Mouse (Mus musculus): ENCODE measurements at regions not wholly inside any gene's neighbourhood (a gene's known extent, or its start where the extent isn't known, plus 50 kb on each side); places are given as distances from the start of the nearest gene placed in this dataset.

GRCm38 (mm10) chr15:68014605-68015305, 1514.0 kb upstream of the Lrrc6 start:
- ATAC-seq = no peak
- Histone ChIP-seq H3K4me2 (no peak overlapping the region), H3K9me3 (replicated peaks) (no peaks in the 10 kb centered on the region), H3K27me3 (replicated peaks) (no peaks in the 10 kb centered on the region), H3K27ac (no peak overlapping the region), H3K9ac (no peak overlapping the region), H3K36me3 (no peaks in the 10 kb centered on the region), H3K4me3 (no peak overlapping the region), H3K4me1 (no peaks in the 10 kb centered on the region)
- 49% methylated on average over 2 of the region's 2 CpGs for WGBS (ENCODE audit: insufficient replicate concordance)

- Histone ChIP-seq H3K4me2 (no peak overlapping the region), H3K9ac (no peak overlapping the region), H3K9me3 (replicated peaks) (no peaks in the 10 kb centered on the region), H3K27ac (no peak overlapping the region), H3K27me3 (replicated peaks) (no peaks in the 10 kb centered on the region), H3K4me1 (no peaks in the 10 kb centered on the region), H3K36me3 (no peaks in the 10 kb centered on the region), H3K4me3 (no peak overlapping the region)
- ATAC-seq = no peak
- 45% methylated on average over 1 of the region's 1 CpGs for WGBS (ENCODE audit: insufficient replicate concordance)
Observed at GRCm38 (mm10) chr15:68011162-68011561, 1510.5 kb upstream of the Lrrc6 start.

GRCm38 (mm10) chr15:68010189-68010588, 1509.5 kb upstream of the Lrrc6 start:
- Histone ChIP-seq H3K4me2 (no peak overlapping the region), H3K4me3 (no peak overlapping the region), H3K9ac (no peak overlapping the region), H3K36me3 (no peaks in the 10 kb centered on the region), H3K4me1 (no peaks in the 10 kb centered on the region), H3K27ac (no peak overlapping the region), H3K9me3 (replicated peaks) (no peaks in the 10 kb centered on the region), H3K27me3 (replicated peaks) (no peaks in the 10 kb centered on the region)
- WGBS (ENCODE audit: insufficient replicate concordance) = 44% methylated on average over 1 of the region's 1 CpGs
- no peak for ATAC-seq

- H3K36me3 ChIP-seq = no peaks in the 10 kb centered on the region
- no peaks in the 10 kb centered on the region for H3K27me3 ChIP-seq (replicated peaks)
- H3K4me2 ChIP-seq = no peak overlapping the region
- H3K4me3 ChIP-seq = no peak overlapping the region
- H3K4me1 ChIP-seq = no peaks in the 10 kb centered on the region
- H3K27ac ChIP-seq = no peak overlapping the region
- 50% methylated on average over 5 of the region's 5 CpGs for WGBS (ENCODE audit: insufficient replicate concordance)
- ATAC-seq = no peak
- H3K9ac ChIP-seq = no peak overlapping the region
- H3K9me3 ChIP-seq (replicated peaks) = no peaks in the 10 kb centered on the region
Observed at GRCm38 (mm10) chr15:68004798-68005197, 1504.1 kb upstream of the Lrrc6 start.

- no peak overlapping the region for H3K27ac ChIP-seq
- H3K4me2 ChIP-seq = no peak overlapping the region
- no peaks in the 10 kb centered on the region for H3K4me1 ChIP-seq
- no peak for ATAC-seq
- H3K9ac ChIP-seq = no peak overlapping the region
- H3K36me3 ChIP-seq = no peaks in the 10 kb centered on the region
- 61% methylated on average over 7 of the region's 7 CpGs for WGBS (ENCODE audit: insufficient replicate concordance)
- no peaks in the 10 kb centered on the region for H3K9me3 ChIP-seq (replicated peaks)
- H3K4me3 ChIP-seq = no peak overlapping the region
- no peaks in the 10 kb centered on the region for H3K27me3 ChIP-seq (replicated peaks)
Observed at GRCm38 (mm10) chr15:67996532-67996931, 1495.8 kb upstream of the Lrrc6 start.

GRCm38 (mm10) chr15:67989428-67990272, 1488.9 kb upstream of the Lrrc6 start:
- no peaks in the 10 kb centered on the region for H3K9me3 ChIP-seq (replicated peaks)
- H3K27me3 ChIP-seq (replicated peaks) = no peaks in the 10 kb centered on the region
- H3K27ac ChIP-seq = no peak overlapping the region
- ATAC-seq = no peak
- WGBS (ENCODE audit: insufficient replicate concordance) = 69% methylated on average over 5 of the region's 5 CpGs
- no peak overlapping the region for H3K4me3 ChIP-seq
- H3K36me3 ChIP-seq = no peaks in the 10 kb centered on the region
- H3K4me2 ChIP-seq = no peak overlapping the region
- H3K4me1 ChIP-seq = no peaks in the 10 kb centered on the region
- H3K9ac ChIP-seq = no peak overlapping the region

- Histone ChIP-seq H3K4me2 (no peak overlapping the region), H3K27ac (no peak overlapping the region), H3K27me3 (replicated peaks) (no peaks in the 10 kb centered on the region), H3K4me1 (no peaks in the 10 kb centered on the region), H3K9me3 (replicated peaks) (no peaks in the 10 kb centered on the region), H3K4me3 (no peak overlapping the region), H3K36me3 (no peaks in the 10 kb centered on the region), H3K9ac (no peak overlapping the region)
- no peak for ATAC-seq
- WGBS (ENCODE audit: insufficient replicate concordance) = 71% methylated on average over 4 of the region's 4 CpGs
Observed at GRCm38 (mm10) chr15:67987941-67988340, 1487.2 kb upstream of the Lrrc6 start.

GRCm38 (mm10) chr15:67983253-67983652, 1482.5 kb upstream of the Lrrc6 start:
- no peak for ATAC-seq
- Histone ChIP-seq H3K4me2 (no peak overlapping the region), H3K4me1 (no peaks in the 10 kb centered on the region), H3K27ac (no peak overlapping the region), H3K9ac (no peak overlapping the region), H3K36me3 (no peaks in the 10 kb centered on the region), H3K9me3 (replicated peaks) (no peaks in the 10 kb centered on the region), H3K4me3 (no peak overlapping the region), H3K27me3 (replicated peaks) (no peaks in the 10 kb centered on the region)
- WGBS (ENCODE audit: insufficient replicate concordance) = 19% methylated on average over 1 of the region's 1 CpGs

GRCm38 (mm10) chr15:67981876-67982275, 1481.2 kb upstream of the Lrrc6 start:
- Histone ChIP-seq H3K4me2 (no peak overlapping the region), H3K9ac (no peak overlapping the region), H3K4me3 (no peak overlapping the region), H3K27me3 (replicated peaks) (no peaks in the 10 kb centered on the region), H3K36me3 (no peaks in the 10 kb centered on the region), H3K4me1 (no peaks in the 10 kb centered on the region), H3K9me3 (replicated peaks) (no peaks in the 10 kb centered on the region), H3K27ac (no peak overlapping the region)
- WGBS (ENCODE audit: insufficient replicate concordance) = 72% methylated on average over 3 of the region's 3 CpGs
- ATAC-seq = no peak

- Histone ChIP-seq H3K36me3 (no peaks in the 10 kb centered on the region), H3K9ac (no peak overlapping the region), H3K4me3 (no peak overlapping the region), H3K4me1 (no peaks in the 10 kb centered on the region), H3K4me2 (no peak overlapping the region), H3K27ac (no peak overlapping the region), H3K27me3 (replicated peaks) (no peaks in the 10 kb centered on the region), H3K9me3 (replicated peaks) (no peaks in the 10 kb centered on the region)
- 62% methylated on average over 3 of the region's 3 CpGs for WGBS (ENCODE audit: insufficient replicate concordance)
- no peak for ATAC-seq
Observed at GRCm38 (mm10) chr15:67979451-67979850, 1478.7 kb upstream of the Lrrc6 start.

GRCm38 (mm10) chr15:67977210-67977609, 1476.5 kb upstream of the Lrrc6 start:
- Histone ChIP-seq H3K27ac (no peak overlapping the region), H3K36me3 (no peaks in the 10 kb centered on the region), H3K27me3 (replicated peaks) (no peaks in the 10 kb centered on the region), H3K9ac (no peak overlapping the region), H3K4me2 (no peak overlapping the region), H3K4me3 (no peak overlapping the region), H3K4me1 (no peaks in the 10 kb centered on the region), H3K9me3 (replicated peaks) (no peaks in the 10 kb centered on the region)
- no peak for ATAC-seq
- 70% methylated on average over 2 of the region's 2 CpGs for WGBS (ENCODE audit: insufficient replicate concordance)

GRCm38 (mm10) chr15:67971998-67972397, 1471.3 kb upstream of the Lrrc6 start:
- Histone ChIP-seq H3K4me2 (no peak overlapping the region), H3K9me3 (replicated peaks) (no peaks in the 10 kb centered on the region), H3K27ac (no peak overlapping the region), H3K4me3 (no peak overlapping the region), H3K9ac (no peak overlapping the region), H3K36me3 (no peaks in the 10 kb centered on the region), H3K27me3 (replicated peaks) (no peaks in the 10 kb centered on the region), H3K4me1 (no peaks in the 10 kb centered on the region)
- WGBS (ENCODE audit: insufficient replicate concordance) = 49% methylated on average over 3 of the region's 3 CpGs
- ATAC-seq = no peak
